Mouse (Mus musculus) midbrain, embryonic 14.5 days (tissue): ENCODE measurements at regions not wholly inside any gene's neighbourhood (a gene's known extent, or its start where the extent isn't known, plus 50 kb on each side); places are given as distances from the start of the nearest gene placed in this dataset.

Source experiments
- ATAC-seq: fragments of 200-750 bp; cut with Nextera tagmentation; 2 replicates; pipeline ENCODE4 v1.8.0; 2017; ENCODE audit warnings: moderate number of reproducible peaks, moderate library complexity; ENCODE audit not compliant: low FRiP score, low TSS enrichment
- DNase-seq: peaks from one replicate; pipeline ENCODE4 v3.0.0-alpha.2; 2015
- H3K27ac ChIP-seq: fragments of 300-500 bp; sonication (generic); replicated peaks from 2 replicates; pipeline ENCODE4 v1.5.1; 2014; ENCODE audit warnings: mild to moderate bottlenecking, low read depth, low read length, moderate library complexity
- H3K27me3 ChIP-seq: fragments of 300-500 bp; sonication (generic); 2 replicates; pipeline ENCODE4 v1.6.1; 2014; ENCODE audit warnings: low read length, control low read depth, mixed read lengths; ENCODE audit not compliant: control insufficient read depth, insufficient read depth
- H3K36me3 ChIP-seq: fragments of 300-500 bp; sonication (generic); 2 replicates; pipeline ENCODE4 v1.6.1; 2014; ENCODE audit warnings: low read length, control low read depth; ENCODE audit not compliant: control insufficient read depth, insufficient read depth
- H3K4me1 ChIP-seq: fragments of 300-500 bp; sonication (generic); 2 replicates; pipeline ENCODE4 v1.6.1; 2014; ENCODE audit warnings: mild to moderate bottlenecking, antibody characterized with exemption, low read length, control low read depth; ENCODE audit not compliant: control insufficient read depth, insufficient read depth
- H3K4me2 ChIP-seq: fragments of 300-500 bp; sonication (generic); 2 replicates; pipeline ENCODE4 v1.6.1; 2014; ENCODE audit warnings: mild to moderate bottlenecking, low read length, moderate library complexity
- H3K4me3 ChIP-seq: fragments of 300-500 bp; sonication (generic); replicated peaks from 2 replicates; pipeline ENCODE4 v1.5.1; 2014; ENCODE audit warnings: low read depth, low read length
- H3K9ac ChIP-seq: fragments of 300-500 bp; sonication (generic); replicated peaks from 2 replicates; pipeline ENCODE4 v1.6.1; 2014; ENCODE audit warnings: mild to moderate bottlenecking, low read length, moderate library complexity
- H3K9me3 ChIP-seq: fragments of 300-500 bp; sonication (generic); 2 replicates; pipeline ENCODE4 v1.6.1; 2016; ENCODE audit warnings: low read length, control low read depth, mixed read lengths; ENCODE audit not compliant: control insufficient read depth
- WGBS: fragments of 180-500 bp; shearing (Covaris S2); extraction: QIAGEN DNeasy Blood & Tissue Kit; methylation state at CpG from one replicate; pipeline ENCODE4 v1.1.7; 2014; 5-methylcytosine and 5-hydroxymethylcytosine counted together

DNA sequence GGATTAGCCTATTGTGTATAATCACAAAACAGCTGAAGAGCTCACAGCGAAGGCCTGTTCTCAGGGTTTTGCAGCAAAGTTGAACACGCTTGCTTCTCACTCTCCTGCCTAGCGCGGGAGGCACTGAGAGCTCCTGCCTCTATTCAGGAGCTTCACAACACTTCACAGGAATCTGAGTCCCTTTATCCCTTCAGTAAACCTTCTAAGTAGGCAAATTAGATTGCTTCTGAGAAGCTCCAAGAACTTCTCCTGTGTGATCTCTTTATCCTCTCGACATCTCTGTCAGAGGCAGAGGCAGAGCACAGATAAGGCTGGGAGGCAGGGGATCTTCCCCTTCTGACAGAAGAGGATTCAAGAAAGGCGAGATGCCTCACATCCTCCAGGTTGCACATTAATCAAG is 488.7 kb upstream of the Adamts16 start:
- 3% methylated on average over 6 of the region's 6 CpGs for WGBS
- no peaks in the 10 kb centered on the region for H3K9me3 ChIP-seq
- ATAC-seq (no peak), DNase-seq (peak; percentile 59)
- 0 out of 2 replicates have a peak, but pooled peaks cover 4% of the 10 kb centered on the region for H3K4me1 ChIP-seq
- H3K27ac ChIP-seq: no peak overlapping the region
- no peak overlapping the region; the same call in 1 of the 2 replicates for H3K4me2 ChIP-seq
- no peaks in the 10 kb centered on the region for H3K27me3 ChIP-seq
- H3K4me3 ChIP-seq: no peak overlapping the region
- no peak overlapping the region for H3K9ac ChIP-seq
- H3K36me3 ChIP-seq: no peaks in the 10 kb centered on the region

DNA sequence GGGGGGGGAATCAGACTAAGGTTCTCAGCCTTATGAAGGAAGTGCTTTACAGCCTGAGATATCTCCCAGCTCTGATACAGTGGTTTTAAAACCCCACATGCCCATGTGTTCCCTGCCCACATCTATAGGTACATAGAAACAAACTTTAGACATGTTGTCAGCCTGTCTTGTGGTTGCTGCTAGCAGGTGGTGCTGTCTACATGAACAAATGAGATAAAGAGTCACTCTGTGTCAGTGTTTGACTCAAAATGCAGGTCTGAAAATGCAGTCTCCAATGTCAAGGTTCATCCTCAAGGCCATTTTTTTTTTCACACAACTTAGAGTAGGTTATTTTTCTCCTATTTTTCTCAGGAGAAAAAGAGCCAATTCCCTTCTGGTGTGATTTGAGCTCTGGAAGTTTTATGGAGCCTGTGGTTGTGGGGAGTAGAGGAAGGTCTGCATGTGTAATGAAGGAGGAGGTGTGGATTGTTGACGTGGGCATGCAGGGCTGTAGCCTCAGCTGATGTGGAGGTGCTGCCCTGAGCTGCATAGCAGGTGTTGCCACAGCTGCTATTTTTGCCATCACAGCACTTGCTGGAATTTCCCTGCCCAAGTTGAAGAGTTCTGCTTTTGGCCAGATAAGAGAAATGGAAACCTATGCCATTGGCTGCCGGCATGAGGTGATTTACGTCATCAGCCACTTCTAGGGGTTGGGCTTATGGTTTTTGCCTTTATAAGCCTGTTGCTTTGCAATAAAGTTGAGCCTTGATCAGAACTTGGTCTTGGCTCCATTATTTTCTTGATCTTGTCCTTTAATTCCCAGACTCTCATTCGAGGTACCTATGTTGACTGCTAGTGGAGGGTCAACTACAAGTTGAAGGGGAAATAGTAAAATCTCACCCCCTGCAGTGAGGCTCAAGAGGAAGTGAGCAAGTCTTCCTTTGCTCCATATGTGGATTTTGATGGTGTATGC is 486.5 kb upstream of the Adamts16 start:
- Histone ChIP-seq H3K36me3 (no peaks in the 10 kb centered on the region), H3K4me1 (0 out of 2 replicates have a peak, but pooled peaks cover 4% of the 10 kb centered on the region), H3K4me2 (no peak overlapping the region), H3K27ac (no peak overlapping the region), H3K9ac (no peak overlapping the region), H3K27me3 (no peaks in the 10 kb centered on the region), H3K9me3 (no peaks in the 10 kb centered on the region), H3K4me3 (no peak overlapping the region)
- ATAC-seq (no peak), DNase-seq (no peak)
- 90% methylated on average over 4 of the region's 4 CpGs for WGBS

DNA sequence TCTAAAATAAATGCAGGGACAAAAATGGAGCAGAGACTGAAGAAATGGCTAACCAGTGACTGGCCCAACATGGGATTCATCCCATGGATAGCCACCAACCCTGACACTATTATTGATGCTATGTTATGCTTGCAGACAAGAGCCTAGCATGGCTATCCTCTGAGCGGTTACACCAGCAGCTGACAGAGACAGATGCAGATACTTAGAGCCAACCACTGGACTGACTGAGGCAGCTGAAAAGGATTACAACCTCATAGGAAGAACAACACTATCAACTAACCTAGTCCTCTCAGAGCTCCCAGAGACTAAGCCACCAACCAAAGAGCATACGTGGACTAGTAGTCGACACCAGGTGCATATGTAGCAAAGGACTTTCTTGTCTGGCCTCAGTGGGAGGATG is 478.9 kb upstream of the Adamts16 start:
- 86% methylated on average over 3 of the region's 3 CpGs for WGBS
- Histone ChIP-seq H3K4me1 (no peaks in the 10 kb centered on the region), H3K4me3 (no peak overlapping the region), H3K4me2 (no peak overlapping the region), H3K36me3 (no peaks in the 10 kb centered on the region), H3K27ac (no peak overlapping the region), H3K27me3 (no peaks in the 10 kb centered on the region), H3K9me3 (no peaks in the 10 kb centered on the region), H3K9ac (no peak overlapping the region)
- ATAC-seq (no peak), DNase-seq (no peak)

DNA sequence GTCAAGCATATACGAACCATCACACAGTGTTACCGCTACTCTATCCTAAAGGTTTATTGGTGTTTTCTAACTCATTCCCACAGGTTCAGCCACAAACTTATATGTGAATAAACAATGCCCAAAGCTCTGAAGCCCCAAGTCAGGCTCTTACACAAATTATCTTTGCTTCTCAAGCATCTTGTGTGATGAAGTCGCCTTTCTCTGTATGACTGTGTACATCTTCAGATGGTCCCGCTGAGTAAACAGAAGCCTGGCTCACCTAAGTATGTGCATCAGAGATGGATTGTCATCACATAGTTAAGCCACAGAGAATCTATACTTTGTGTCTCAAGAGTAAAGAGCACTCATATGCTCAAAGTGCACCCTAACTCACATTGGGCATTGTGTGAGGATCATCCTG is 462.3 kb upstream of the Adamts16 start:
- H3K9me3 ChIP-seq: no peaks in the 10 kb centered on the region
- no peaks in the 10 kb centered on the region for H3K27me3 ChIP-seq
- no peaks in the 10 kb centered on the region for H3K36me3 ChIP-seq
- no peaks in the 10 kb centered on the region for H3K4me1 ChIP-seq
- no peak overlapping the region for H3K27ac ChIP-seq
- H3K4me3 ChIP-seq: no peak overlapping the region
- ATAC-seq (no peak), DNase-seq (no peak)
- H3K4me2 ChIP-seq: no peak overlapping the region
- H3K9ac ChIP-seq: no peak overlapping the region
- 95% methylated on average over 4 of the region's 4 CpGs for WGBS

DNA sequence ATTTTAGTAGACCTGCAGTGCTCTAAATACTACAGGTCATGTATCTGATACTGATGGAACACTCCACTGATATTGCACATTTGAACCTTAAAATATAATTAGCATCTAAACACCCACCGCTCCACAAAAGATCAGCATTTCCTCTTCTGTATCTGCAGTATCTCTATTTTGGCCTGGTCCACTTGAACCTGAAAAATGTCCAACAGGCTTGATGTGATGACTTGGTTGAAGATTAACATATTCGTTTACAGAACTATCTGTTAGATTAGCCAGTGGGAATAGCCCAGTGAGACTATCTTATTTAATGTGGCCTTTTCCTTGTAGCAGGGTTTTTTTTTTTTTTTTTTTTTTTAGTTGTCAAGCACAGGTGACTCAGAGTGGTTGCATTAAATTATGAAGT is 434.4 kb upstream of the Adamts16 start:
- no peak for DNase-seq
- H3K9ac ChIP-seq: no peak overlapping the region
- no peaks in the 10 kb centered on the region for H3K36me3 ChIP-seq
- H3K4me1 ChIP-seq: no peaks in the 10 kb centered on the region
- no peak overlapping the region for H3K27ac ChIP-seq
- no peak overlapping the region for H3K4me3 ChIP-seq
- no peaks in the 10 kb centered on the region for H3K9me3 ChIP-seq
- no peaks in the 10 kb centered on the region for H3K27me3 ChIP-seq
- 90% methylated on average over 2 of the region's 2 CpGs for WGBS
- ATAC-seq: no peak
- H3K4me2 ChIP-seq: no peak overlapping the region

DNA sequence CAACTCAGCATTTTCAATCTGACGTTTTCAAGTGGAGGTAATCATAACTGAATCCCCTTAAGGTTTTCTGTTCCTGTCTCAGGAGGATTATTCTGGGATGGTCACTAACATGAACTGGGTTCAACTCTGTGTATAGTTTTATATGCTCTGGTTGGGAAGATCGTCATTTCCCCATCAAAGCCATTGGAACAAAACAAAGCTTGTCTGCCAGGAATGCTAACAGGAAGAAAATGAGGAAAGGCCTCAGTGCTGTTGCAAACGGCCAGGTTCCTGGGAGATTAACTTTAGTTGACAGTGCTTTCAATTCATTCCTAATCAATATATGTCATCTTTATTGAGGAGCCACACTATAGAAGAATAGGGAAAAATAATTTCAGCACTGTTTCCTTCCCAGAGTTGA is 432.5 kb upstream of the Adamts16 start:
- Histone ChIP-seq H3K9ac (no peak overlapping the region), H3K36me3 (no peaks in the 10 kb centered on the region), H3K4me3 (no peak overlapping the region), H3K4me1 (no peaks in the 10 kb centered on the region), H3K27ac (no peak overlapping the region), H3K4me2 (no peak overlapping the region), H3K27me3 (no peaks in the 10 kb centered on the region), H3K9me3 (no peaks in the 10 kb centered on the region)
- 57% methylated on average over 3 of the region's 3 CpGs for WGBS
- ATAC-seq: no peak
- DNase-seq: no peak

DNA sequence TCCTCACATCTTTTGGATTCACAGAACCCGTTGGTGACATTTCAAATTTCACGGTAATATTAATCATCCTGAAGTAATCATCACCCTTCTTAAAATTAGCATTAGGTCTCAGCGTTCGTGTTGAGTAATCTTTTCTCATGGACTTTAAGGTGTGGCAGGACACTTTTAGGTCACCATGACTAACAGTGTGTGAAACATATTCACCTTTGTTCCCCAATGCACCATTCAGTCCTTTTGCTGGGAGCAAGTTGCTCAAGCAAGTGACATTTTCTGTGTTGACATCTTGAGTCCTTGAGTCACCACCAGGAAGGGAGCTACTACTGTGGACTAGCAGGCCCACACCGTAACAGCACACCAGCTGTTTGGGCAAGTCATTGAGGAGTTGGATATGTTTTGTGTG is 431.9 kb upstream of the Adamts16 start:
- ATAC-seq (no peak), DNase-seq (no peak)
- Histone ChIP-seq H3K9me3 (no peaks in the 10 kb centered on the region), H3K9ac (no peak overlapping the region), H3K27me3 (no peaks in the 10 kb centered on the region), H3K36me3 (no peaks in the 10 kb centered on the region), H3K27ac (no peak overlapping the region), H3K4me2 (no peak overlapping the region), H3K4me1 (no peaks in the 10 kb centered on the region), H3K4me3 (no peak overlapping the region)
- WGBS: 84% methylated on average over 5 of the region's 5 CpGs

DNA sequence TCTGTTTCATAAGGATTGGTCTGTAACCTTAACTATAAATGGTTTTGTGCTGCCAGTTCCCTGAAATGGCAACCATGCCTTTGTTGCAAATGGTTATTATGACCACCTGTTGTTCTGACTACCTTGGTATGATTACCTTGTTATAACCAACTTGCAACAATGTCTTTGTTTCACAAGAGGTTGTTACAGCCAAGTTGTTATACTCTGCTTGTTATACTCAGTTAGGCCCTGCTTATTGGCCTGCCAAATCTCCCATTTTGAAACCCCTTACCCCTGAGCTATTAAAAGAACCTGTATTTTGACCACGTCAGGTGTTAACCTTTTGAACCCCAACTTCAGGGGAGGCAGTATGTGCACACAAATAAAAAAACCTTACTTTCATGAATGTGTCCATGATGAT is 431.5 kb upstream of the Adamts16 start:
- Histone ChIP-seq H3K4me1 (no peaks in the 10 kb centered on the region), H3K9ac (no peak overlapping the region), H3K4me2 (no peak overlapping the region), H3K9me3 (no peaks in the 10 kb centered on the region), H3K27me3 (no peaks in the 10 kb centered on the region), H3K4me3 (no peak overlapping the region), H3K27ac (no peak overlapping the region), H3K36me3 (no peaks in the 10 kb centered on the region)
- no peak for ATAC-seq
- WGBS: 81% methylated on average over 1 of the region's 1 CpGs
- DNase-seq: no peak

DNA sequence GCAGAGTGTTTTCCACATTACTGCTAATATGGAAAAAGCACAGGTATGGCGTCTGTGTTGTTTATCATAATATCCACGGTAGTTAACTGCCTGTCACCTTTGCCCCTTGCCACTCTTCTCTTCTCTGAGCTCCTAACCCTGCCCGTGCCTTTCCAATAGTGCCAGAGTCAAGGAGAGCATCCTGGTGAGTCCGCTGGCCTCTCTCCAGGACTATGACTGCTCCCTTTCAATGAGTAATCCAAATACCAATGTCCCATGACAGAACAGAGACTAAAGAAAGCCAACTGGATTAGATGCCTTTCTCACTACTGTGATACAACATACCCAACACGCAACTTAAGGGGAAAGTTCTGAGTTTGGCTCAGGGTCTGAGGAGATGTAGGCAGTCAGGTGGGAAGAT is 430.8 kb upstream of the Adamts16 start:
- ATAC-seq (no peak), DNase-seq (no peak)
- H3K36me3 ChIP-seq: no peaks in the 10 kb centered on the region
- H3K27ac ChIP-seq: no peak overlapping the region
- no peaks in the 10 kb centered on the region for H3K4me1 ChIP-seq
- H3K9me3 ChIP-seq: no peaks in the 10 kb centered on the region
- H3K27me3 ChIP-seq: no peaks in the 10 kb centered on the region
- no peak overlapping the region for H3K4me2 ChIP-seq
- H3K9ac ChIP-seq: no peak overlapping the region
- H3K4me3 ChIP-seq: no peak overlapping the region
- 78% methylated on average over 5 of the region's 5 CpGs for WGBS
